Mouse (Mus musculus) small intestine, adult 2 months (tissue): ENCODE measurements around the gene C1s2. TPM values are rescaled to one million over a fixed set of nuclear protein-coding genes. Genes with fewer than 3 reads are reported as not detected.
"Not testable (repeated sequence)": the region's sequence is repeated elsewhere in the genome, so short reads cannot be mapped to it uniquely, and the experiment has no call there.

Experiments
- H3K27ac ChIP-seq: fragments of 200-500 bp; 2 replicates; pipeline ENCODE4 v1.5.1; 2012; ENCODE audit warnings: low read depth, low read length, control low read depth, inconsistent platforms; ENCODE audit not compliant: insufficient read depth
- H3K27me3 ChIP-seq: fragments of 200-500 bp; 2 replicates; pipeline ENCODE4 v1.6.1; 2012; ENCODE audit warnings: mild to moderate bottlenecking, moderate library complexity, low read length, inconsistent platforms; ENCODE audit not compliant: control insufficient read depth, insufficient read depth
- H3K36me3 ChIP-seq: fragments of 200-500 bp; 2 replicates; pipeline ENCODE4 v1.6.1; 2012; ENCODE audit warnings: mild to moderate bottlenecking, low read length, control low read depth, inconsistent platforms; ENCODE audit not compliant: control insufficient read depth, insufficient read depth
- H3K4me1 ChIP-seq: fragments of 200-500 bp; 2 replicates; pipeline ENCODE4 v1.6.1; 2012; ENCODE audit warnings: low read length, inconsistent platforms, mixed read lengths; ENCODE audit not compliant: control insufficient read depth, insufficient read depth, insufficient read length
- H3K4me3 ChIP-seq: fragments of 200-500 bp; 2 replicates; pipeline ENCODE4 v1.5.1; 2012; ENCODE audit warnings: low read depth, mild to moderate bottlenecking, control low read depth, inconsistent platforms, low read length, moderate library complexity
- CTCF ChIP-seq: fragments of 200-500 bp; IDR thresholded peaks from 2 replicates; pipeline ENCODE4 v1.5.1; 2012; ENCODE audit warnings: low read depth, mild to moderate bottlenecking, control low read depth, inconsistent platforms, low read length, moderate library complexity, mixed read lengths; ENCODE audit not compliant: insufficient replicate concordance, insufficient read length; ENCODE audit errors: extremely low read depth
- POLR2A ChIP-seq: fragments of 200-500 bp; IDR thresholded peaks from 2 replicates; pipeline ENCODE4 v1.6.1; 2012; ENCODE audit warnings: low read depth, mild to moderate bottlenecking, control low read depth, inconsistent platforms, low read length, moderate library complexity
- WGBS: fragments of 180-500 bp; shearing (Covaris S2); methylation state at CpG from one replicate; pipeline ENCODE4 v1.1.7; 2018; 5-methylcytosine and 5-hydroxymethylcytosine counted together
- polyA plus RNA-seq: library from polyadenylated mRNA; depleted of rRNA; stranded (reverse); fragments of >200 nt; gene quantifications from 2 replicates; pipeline ENCODE4 v1.2.3, GENCODE M21; 2012; rRNA removed

The C1s2 gene
- polyA plus RNA-seq, 1 experiment, result not detected

GRCm38 (mm10) chr6:124588771-124589170, 47.1 kb downstream of the C1s2 start:
- no peak for TF ChIP-seq CTCF
- TF ChIP-seq POLR2A, result no peak
- Histone ChIP-seq H3K27me3 (no peaks in the 10 kb centered on the region), H3K4me1 (no peaks in the 10 kb centered on the region), H3K4me3 (no peak overlapping the region), H3K27ac (no peak overlapping the region), H3K36me3 (no peaks in the 10 kb centered on the region)

- TF ChIP-seq POLR2A (no peak), CTCF (no peak)
- H3K4me1 ChIP-seq, result no peaks in the 10 kb centered on the region
- H3K4me3 ChIP-seq, result no peak overlapping the region
- H3K27me3 ChIP-seq, result no peaks in the 10 kb centered on the region
- H3K36me3 ChIP-seq, result no peaks in the 10 kb centered on the region
- WGBS, result 71% methylated on average over 4 of the region's 4 CpGs
- no peak overlapping the region for H3K27ac ChIP-seq
Measured at GRCm38 (mm10) chr6:124586266-124586665, 49.6 kb downstream of the C1s2 start.

DNA sequence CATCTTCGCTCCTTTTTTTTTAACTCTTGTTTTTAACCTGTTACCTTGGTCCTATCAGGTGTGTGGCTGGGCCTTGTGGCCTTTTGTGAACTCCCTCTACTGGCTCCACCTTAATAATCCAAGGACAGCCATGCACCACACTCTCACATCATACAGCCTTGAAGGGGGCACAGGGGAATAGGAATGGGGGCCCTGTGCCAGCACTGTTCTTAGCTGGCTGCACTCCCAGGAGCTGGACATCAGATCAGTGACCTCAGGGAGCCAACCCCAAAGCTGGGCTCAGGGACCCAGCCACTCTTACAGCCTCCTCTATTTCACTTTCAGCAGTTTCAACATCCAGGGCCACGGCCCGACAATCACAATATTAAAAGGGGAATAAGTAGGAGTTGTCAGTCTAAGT, 50.1 kb downstream of the C1s2 start:
- Histone ChIP-seq H3K4me1 (no peaks in the 10 kb centered on the region), H3K36me3 (no peaks in the 10 kb centered on the region), H3K27ac (no peak overlapping the region), H3K27me3 (no peaks in the 10 kb centered on the region), H3K4me3 (no peak overlapping the region)
- TF ChIP-seq CTCF, result no peak
- TF ChIP-seq POLR2A, result no peak
- WGBS, result 87% methylated on average over 3 of the region's 3 CpGs

DNA sequence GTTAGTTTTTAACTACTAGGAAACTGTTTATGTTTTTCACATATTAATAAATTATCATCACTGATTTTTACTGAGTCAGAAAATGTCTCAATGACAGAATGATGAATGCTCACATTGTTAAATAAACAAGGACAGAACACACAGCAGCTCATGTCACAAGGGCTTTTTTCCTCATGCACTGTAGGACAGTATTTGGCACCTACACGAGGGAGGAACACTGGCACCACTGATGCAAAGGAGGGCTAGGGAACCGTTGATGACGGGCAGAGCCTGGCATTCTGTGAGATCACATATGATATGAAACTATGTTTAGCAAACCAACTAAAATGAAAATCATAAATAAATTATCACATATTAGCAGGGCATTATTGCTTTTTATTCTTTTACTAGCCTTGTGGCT, 51.0 kb downstream of the C1s2 start:
- WGBS, result 62% methylated on average over 3 of the region's 3 CpGs
- TF ChIP-seq POLR2A, result no peak
- no peak for TF ChIP-seq CTCF
- H3K27ac ChIP-seq, result no peak overlapping the region
- no peaks in the 10 kb centered on the region for H3K36me3 ChIP-seq
- no peaks in the 10 kb centered on the region for H3K27me3 ChIP-seq
- H3K4me1 ChIP-seq, result no peaks in the 10 kb centered on the region
- no peak overlapping the region for H3K4me3 ChIP-seq

DNA sequence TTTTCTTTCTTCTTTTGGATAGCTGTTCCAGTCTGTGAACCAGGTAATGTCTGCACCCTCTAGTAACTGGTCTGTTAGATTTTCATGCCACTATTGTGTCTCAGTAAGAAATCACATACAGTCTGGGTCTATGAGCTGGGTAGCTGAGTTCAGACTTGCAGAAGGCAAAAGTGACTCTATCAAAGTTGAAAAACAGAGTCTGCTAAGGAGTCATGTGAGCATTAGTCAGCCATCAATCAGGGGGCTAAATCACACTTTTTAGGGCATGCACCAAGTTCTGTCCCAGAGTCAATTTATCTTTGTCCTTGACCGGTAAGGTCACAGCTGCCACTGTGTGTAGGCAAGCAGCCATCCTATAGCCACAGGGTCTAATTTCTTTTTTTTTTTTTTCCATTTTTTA, 53.7 kb downstream of the C1s2 start:
- H3K27ac ChIP-seq, result no peak overlapping the region
- H3K4me3 ChIP-seq, result no peak overlapping the region
- no peak for TF ChIP-seq POLR2A
- no peak for TF ChIP-seq CTCF
- no peaks in the 10 kb centered on the region for H3K4me1 ChIP-seq
- H3K27me3 ChIP-seq, result no peaks in the 10 kb centered on the region
- 97% methylated on average over 1 of the region's 1 CpGs for WGBS
- H3K36me3 ChIP-seq, result no peaks in the 10 kb centered on the region

- H3K4me1 ChIP-seq, H3K27ac ChIP-seq, H3K27me3 ChIP-seq, H3K4me3 ChIP-seq, H3K36me3 ChIP-seq: not testable (repeated sequence)
- 79% methylated on average over 7 of the region's 7 CpGs for WGBS
Measured at GRCm38 (mm10) chr6:124580155-124580554, 55.7 kb downstream of the C1s2 start.

DNA sequence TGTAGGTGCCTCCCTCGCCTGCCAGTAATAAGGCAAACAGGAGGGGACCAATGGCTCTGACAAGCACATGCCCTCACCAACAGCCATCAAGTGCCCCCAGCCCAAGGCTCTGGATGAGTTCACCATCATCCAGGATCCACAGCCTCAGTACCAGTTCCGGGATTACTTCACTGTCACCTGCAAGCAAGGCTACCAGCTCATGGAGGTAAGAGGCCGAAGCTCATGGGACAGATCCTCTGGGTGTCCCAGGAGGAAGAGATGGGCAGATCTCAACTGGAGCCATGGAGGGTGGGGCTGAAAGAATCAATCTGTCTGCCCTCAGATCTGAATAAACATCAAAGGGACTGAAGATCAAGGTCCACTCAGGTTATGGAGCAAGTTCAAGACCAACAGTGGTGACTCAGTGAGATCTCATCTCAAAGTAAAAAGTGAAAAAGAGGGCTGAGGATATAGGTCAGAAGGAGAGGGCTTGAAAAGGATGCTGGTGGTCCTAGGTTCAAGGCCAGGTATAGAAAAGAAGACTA, 60.7 kb downstream of the C1s2 start:
- not testable (repeated sequence) for H3K27me3 ChIP-seq, H3K4me1 ChIP-seq, H3K27ac ChIP-seq, H3K36me3 ChIP-seq, H3K4me3 ChIP-seq
- 63% methylated on average over 3 of the region's 3 CpGs for WGBS

Other genes with a start within 250 kb of the C1s2 start
- 17.1 and 29.1 TPM in 2 replicates for gene Pex5, start 221.0 kb downstream of the C1s2 start, polyA plus RNA-seq
- 0.44 and 1.1 TPM in 2 replicates for gene Clstn3, start 171.3 kb downstream of the C1s2 start, polyA plus RNA-seq
- 0.61 and 1.2 TPM in 2 replicates for gene C1rl, start 143.0 kb downstream of the C1s2 start, polyA plus RNA-seq
- gene C1ra, start 123.7 kb downstream of the C1s2 start, polyA plus RNA-seq, result 9.1 and 9.2 TPM in 2 replicates
- 9.3 and 11.1 TPM in 2 replicates for gene C1s1, start 93.7 kb downstream of the C1s2 start, polyA plus RNA-seq
- not detected in 2 replicates for gene C1rb, start 65.8 kb downstream of the C1s2 start, polyA plus RNA-seq
- gene Lpcat3, start 26.9 kb upstream of the C1s2 start, polyA plus RNA-seq, result 127 and 323 TPM in 2 replicates
- 26.8 and 34.9 TPM in 2 replicates for gene Emg1, start 76.1 kb upstream of the C1s2 start, polyA plus RNA-seq
- 87.7 and 122 TPM in 2 replicates for gene Phb2, start 76.3 kb upstream of the C1s2 start, polyA plus RNA-seq
- 23.0 and 41.0 TPM in 2 replicates for gene Ptpn6, start 102.6 kb upstream of the C1s2 start, polyA plus RNA-seq
- 80.4 and 143 TPM in 2 replicates for gene Grcc10, start 105.3 kb upstream of the C1s2 start, polyA plus RNA-seq
- not detected in 2 replicates for gene Gm45234, start 119.9 kb upstream of the C1s2 start, polyA plus RNA-seq
- 42.8 and 92.6 TPM in 2 replicates for gene Atn1, start 120.4 kb upstream of the C1s2 start, polyA plus RNA-seq
- 1.3 and 1.7 TPM in 2 replicates for gene Eno2, start 133.6 kb upstream of the C1s2 start, polyA plus RNA-seq
- 0.14 and 0.41 TPM in 2 replicates for gene Lrrc23, start 143.6 kb upstream of the C1s2 start, polyA plus RNA-seq
- 16.6 and 38.8 TPM in 2 replicates for gene Spsb2, start 172.6 kb upstream of the C1s2 start, polyA plus RNA-seq
- gene Tpi1, start 178.2 kb upstream of the C1s2 start, polyA plus RNA-seq, result 420 and 801 TPM in 2 replicates
- 26.7 and 53.0 TPM in 2 replicates for gene Usp5, start 193.4 kb upstream of the C1s2 start, polyA plus RNA-seq
- 32.2 and 52.9 TPM in 2 replicates for gene Cdca3, start 193.5 kb upstream of the C1s2 start, polyA plus RNA-seq
- gene Gnb3, start 204.2 kb upstream of the C1s2 start, polyA plus RNA-seq, result 0.05 and 0.19 TPM in 2 replicates
- 8.1 and 8.7 TPM in 2 replicates for gene P3h3, start 221.7 kb upstream of the C1s2 start, polyA plus RNA-seq
- 1.2 and 1.7 TPM in 2 replicates for gene Gpr162, start 227.9 kb upstream of the C1s2 start, polyA plus RNA-seq